Mouse (Mus musculus): ENCODE results near the gene Agap1. TPM values are rescaled to one million over a fixed set of nuclear protein-coding genes. Genes with fewer than 3 reads are reported as not detected.

Agap1 gene
- total RNA-seq, 2 experiments from 2014 or later = 49.5 to 59.1 TPM

DNA sequence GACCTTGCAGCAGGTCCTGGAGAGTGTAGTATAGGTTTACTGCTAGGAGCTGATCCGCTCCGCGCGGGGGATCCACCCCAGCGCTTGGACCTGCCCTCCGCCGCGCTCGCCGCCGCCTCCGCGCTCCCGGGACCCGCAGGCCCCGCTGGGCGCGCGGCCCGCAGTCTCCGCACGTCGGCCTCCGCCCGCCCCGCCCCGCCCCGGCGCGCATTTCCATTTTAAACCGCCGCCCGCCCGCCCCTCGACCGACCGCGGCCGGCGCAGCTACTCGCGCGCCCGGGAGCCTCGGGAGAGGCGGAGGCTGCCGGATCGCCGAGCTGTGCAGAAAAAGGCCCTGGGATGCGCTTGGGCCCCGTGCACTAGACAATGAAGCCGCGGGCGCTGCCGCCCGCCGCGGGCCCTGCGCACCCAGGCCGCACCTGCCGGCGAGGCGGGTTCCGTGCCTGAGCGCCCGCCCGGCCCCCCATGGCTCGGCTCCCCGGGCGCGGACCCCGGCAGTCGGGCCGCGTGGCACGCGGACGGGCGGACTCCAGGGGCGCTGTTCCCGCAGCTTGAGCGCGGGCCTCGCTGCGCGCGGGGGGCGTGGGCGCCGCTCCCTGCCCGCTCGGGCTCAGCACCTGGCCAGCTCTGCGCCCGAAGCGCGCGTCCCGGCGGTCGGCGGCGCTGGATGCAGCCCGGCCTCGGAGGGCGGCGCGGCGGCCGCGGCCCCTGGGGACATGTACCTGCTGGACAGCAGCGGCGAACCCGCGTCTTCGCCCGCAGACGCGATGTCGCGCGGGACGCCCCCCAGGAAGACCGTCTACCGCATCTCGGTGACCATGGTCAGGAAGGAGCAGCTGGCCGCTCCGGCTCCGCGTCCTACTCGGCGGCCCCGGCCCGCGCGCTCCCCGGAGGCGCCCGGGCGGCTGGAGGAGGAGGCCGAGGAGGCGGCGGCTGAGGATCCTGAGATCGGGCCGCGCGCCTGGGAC, 125.7 kb downstream of the Agap1 start:
- DNase-seq = peak; percentile 85

- peak; percentile 74 for DNase-seq
These were observed 126.6 kb downstream of the Agap1 start for GRCm38 (mm10) chr1:89580999-89581765.

- no peak for DNase-seq
These were observed 127.1 kb downstream of the Agap1 start for GRCm38 (mm10) chr1:89581766-89582125.

DNA sequence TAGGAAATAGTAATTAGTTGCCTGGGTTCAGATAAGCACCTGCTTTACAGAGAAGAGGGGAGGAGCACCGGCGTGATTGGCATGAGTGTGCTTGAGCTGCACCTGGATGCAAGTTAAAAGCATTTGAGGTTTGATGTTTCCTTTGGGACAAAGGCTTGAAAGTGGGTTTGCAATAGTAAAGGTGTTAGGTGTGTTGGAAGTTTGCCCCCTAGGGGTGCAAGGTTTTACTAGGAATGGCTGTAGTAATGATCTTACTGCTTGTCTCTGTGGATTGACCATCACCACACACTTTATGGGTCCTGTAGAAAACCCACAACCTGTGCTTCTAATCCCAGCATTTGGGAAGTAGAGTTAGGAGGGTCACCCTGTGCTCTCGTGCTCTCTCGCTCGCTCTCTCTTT, 128.8 kb downstream of the Agap1 start:
- no peak for DNase-seq

GRCm38 (mm10) chr1:89586991-89587683, 132.5 kb downstream of the Agap1 start:
- no peak for DNase-seq

GRCm38 (mm10) chr1:89588154-89588553, 133.5 kb downstream of the Agap1 start:
- no peak for DNase-seq

- no peak for DNase-seq
These were observed 136.4 kb downstream of the Agap1 start for GRCm38 (mm10) chr1:89590994-89591393.

GRCm38 (mm10) chr1:89593219-89593618, 138.6 kb downstream of the Agap1 start:
- DNase-seq = no peak

GRCm38 (mm10) chr1:89594999-89595398, 140.4 kb downstream of the Agap1 start:
- no peak for DNase-seq

DNA sequence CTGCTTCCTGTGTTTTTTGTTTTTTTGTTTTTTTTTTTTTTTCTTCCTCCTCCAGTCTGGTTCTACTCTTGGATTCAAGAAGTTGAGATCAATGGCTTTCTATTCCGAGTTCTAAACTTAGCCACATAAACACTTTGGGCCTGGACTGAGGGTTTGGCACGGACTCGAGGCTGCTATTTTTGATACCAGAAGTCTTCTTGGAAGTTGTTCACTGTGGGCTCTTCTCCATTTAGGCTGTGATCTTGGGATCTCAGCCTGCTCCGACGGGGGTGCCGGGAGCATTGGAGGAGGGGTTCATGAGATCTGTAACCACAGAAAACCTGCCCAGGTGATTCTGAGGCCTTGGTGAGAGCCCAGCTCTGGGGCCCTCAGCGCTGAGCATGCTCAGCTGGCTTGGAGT, 140.8 kb downstream of the Agap1 start:
- no peak for DNase-seq

DNA sequence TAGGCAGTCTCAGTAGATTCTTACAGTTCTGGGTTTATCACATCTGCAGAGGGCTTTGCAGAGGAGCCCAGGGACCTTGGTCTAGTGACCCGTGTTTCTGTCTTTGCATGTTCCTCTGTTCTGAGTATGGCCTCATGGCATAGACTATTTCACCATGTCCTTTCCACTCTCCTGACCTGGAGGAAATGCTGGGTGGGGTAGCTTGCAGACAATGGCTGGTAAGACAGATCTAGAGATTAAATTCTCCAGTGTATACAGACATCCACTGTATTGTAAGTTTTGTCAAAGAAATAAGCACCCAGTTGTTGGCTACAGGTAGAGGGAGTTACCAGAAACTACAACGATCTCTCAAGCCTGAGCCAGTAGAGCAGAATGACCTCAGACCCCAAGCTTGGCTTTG, 141.6 kb downstream of the Agap1 start:
- DNase-seq = no peak

DNA sequence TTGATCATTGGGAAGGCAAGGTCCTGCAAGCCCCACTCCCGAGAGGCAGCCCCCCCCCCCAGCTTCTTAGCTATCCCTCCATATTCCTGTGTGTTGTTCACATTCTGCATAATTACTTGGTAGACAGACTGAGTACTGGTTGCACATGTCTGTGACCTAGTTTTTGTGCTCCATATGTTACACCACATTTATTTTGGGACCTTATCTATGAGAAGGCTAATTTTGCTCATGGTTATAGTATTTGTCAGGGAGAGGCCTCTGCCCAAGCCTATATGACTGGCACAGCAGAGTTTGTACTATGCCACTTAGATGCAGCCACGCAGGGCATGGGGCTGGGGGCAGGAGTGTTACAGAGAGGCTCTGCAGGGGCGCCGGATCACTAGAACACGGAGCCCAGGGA, 144.3 kb downstream of the Agap1 start:
- no peak for DNase-seq

- DNase-seq = no peak
These were observed 145.6 kb downstream of the Agap1 start for GRCm38 (mm10) chr1:89599983-89600741.

DNA sequence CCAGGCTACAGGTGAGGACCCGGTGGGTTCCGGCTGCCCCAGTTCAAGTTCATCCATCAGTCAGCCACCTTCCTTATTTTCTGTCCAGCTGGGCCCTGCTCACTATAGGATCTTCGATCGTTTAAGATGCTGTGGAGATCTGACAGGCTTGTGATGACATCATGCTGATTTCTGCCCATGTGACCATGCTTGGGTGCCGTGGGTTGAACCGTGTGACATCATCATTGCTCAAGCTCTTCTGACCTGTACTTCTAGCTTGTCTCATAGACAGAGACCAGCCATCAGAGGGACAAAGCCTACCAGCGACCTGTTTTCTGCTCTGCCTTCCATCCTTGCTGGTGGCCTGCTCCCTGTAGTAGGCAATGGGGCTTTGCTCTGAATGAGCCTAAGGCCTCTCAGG, 146.7 kb downstream of the Agap1 start:
- DNase-seq = no peak

GRCm38 (mm10) chr1:89602879-89603278, 148.3 kb downstream of the Agap1 start:
- no peak for DNase-seq

DNA sequence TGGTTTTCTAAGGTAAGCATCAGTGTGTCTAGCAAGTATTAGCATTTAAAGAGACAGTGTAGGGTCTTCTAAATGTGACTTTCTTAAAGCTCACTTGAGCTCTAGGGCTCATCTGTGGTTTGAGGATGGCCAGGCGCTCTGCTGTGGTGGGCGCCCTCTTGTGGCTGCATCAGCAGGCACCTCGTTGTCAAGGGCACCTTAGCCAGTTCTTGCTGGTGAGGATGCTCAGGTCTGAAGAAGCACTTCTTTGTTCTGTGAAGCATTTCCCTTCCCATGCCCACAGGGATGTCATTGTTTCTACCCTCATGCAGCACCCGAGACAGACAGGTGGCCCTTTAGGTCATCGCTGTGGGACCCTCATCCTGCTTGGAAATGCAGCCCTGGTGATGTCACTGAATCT, 152.0 kb downstream of the Agap1 start:
- peak; percentile 79 for DNase-seq

DNA sequence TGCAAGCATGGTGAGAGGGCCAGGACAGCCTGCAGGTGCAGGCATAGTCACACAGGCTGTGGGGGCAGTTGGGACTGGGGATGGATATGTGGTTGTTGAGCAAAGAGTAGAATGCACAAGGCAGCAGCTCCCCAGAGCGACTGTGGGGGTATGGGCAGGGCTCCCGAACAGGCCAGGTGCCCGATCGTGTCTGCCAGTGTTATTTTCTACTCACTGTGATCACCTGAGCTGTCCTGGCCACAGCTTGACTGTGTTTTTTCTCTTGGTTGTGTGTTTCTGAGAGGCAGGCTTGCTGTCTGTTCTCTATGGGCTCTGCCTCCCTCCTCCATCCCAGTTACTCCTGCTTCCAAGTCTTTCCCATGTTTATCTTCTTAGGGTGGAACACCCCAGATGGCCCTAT, 154.2 kb downstream of the Agap1 start:
- no peak for DNase-seq

DNA sequence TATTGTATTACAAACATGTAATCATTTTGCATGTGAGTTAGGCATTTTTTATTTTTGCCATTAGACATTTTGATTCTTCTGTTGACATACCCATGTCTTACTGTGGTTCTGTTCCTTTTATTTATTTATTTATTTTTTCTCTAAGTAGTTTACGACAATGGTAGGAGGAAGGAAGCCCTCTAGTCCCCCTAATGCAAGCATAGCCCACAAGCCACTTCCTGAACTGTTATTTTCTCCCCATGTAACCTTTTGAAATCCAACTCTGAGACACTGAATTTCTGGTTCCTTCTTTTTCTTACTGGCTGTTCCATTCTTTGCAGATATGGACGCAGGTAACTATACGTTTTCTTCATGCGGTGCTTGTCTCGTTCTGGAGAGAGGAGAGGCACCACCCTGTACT, 155.4 kb downstream of the Agap1 start:
- DNase-seq = no peak

- no peak for DNase-seq
These were observed 156.9 kb downstream of the Agap1 start for GRCm38 (mm10) chr1:89611521-89611920.

GRCm38 (mm10) chr1:89613234-89613870, 158.7 kb downstream of the Agap1 start:
- no peak for DNase-seq

DNA sequence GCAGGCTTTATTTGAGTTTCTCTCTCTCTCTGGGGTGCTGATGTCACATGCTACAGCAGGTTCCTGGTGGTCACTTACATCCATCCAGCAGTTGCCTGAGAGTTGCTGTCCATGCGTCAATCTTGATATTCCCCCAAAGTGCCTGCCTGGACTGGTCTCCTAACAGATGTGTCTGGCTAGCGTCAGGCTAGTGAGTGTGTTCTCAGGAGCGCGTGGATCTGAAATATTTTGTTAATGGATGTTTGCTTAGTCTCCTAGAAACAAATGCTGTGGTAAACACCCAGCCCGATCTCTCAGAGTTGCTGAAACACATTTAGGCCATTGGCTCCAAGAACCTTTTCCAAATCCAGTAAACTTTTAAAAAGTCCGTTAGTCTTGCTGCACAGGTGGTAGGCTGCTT, 161.9 kb downstream of the Agap1 start:
- no peak for DNase-seq

- peak; percentile 47 for DNase-seq
These were observed 162.7 kb downstream of the Agap1 start for GRCm38 (mm10) chr1:89617336-89617735.

All from gastrocnemius, postnatal 10 days (tissue).